Mouse (Mus musculus): ENCODE measurements around the gene Bag1.

The Bag1 gene

GRCm38 (mm10) chr4:40933694-40934093 lies 14.4 kb downstream of the Bag1 start:
- DNase-seq, result no peak

- DNase-seq, result no peak
Measured at GRCm38 (mm10) chr4:40929046-40929445, 19.0 kb downstream of the Bag1 start.

GRCm38 (mm10) chr4:40925568-40925967 lies 22.5 kb downstream of the Bag1 start:
- no peak for DNase-seq

- DNase-seq, result no peak
Measured at GRCm38 (mm10) chr4:40923087-40923651, 24.9 kb downstream of the Bag1 start.

- no peak for DNase-seq
Measured at GRCm38 (mm10) chr4:40921288-40921687, 26.8 kb downstream of the Bag1 start.

- no peak for DNase-seq
Measured at GRCm38 (mm10) chr4:40920576-40920975, 27.5 kb downstream of the Bag1 start.

- no peak for DNase-seq
Measured at GRCm38 (mm10) chr4:40919785-40920184, 28.3 kb downstream of the Bag1 start, which contains the start of gene Spink4. TSS of gene Spink4 (plus strand) at chr4:40920052.

- DNase-seq, result no peak
Measured at GRCm38 (mm10) chr4:40916592-40917155, 31.4 kb downstream of the Bag1 start.

- no peak for DNase-seq
Measured at GRCm38 (mm10) chr4:40915947-40916346, 32.1 kb downstream of the Bag1 start.

- no peak for DNase-seq
Measured at GRCm38 (mm10) chr4:40914287-40914867, 33.7 kb downstream of the Bag1 start.

- DNase-seq, result peak; percentile 6 to 29
Measured at GRCm38 (mm10) chr4:40908261-40908969, 39.7 kb downstream of the Bag1 start.

- DNase-seq, result no peak
Measured at GRCm38 (mm10) chr4:40906298-40906697, 41.8 kb downstream of the Bag1 start.

- DNase-seq, result no peak
Measured at GRCm38 (mm10) chr4:40900612-40901011, 47.5 kb downstream of the Bag1 start.

- DNase-seq, result no peak
Measured at GRCm38 (mm10) chr4:40900071-40900470, 48.0 kb downstream of the Bag1 start.

GRCm38 (mm10) chr4:40899264-40899663 lies 48.8 kb downstream of the Bag1 start:
- no peak for DNase-seq

- no peak for DNase-seq
Measured at GRCm38 (mm10) chr4:40898476-40899044, 49.5 kb downstream of the Bag1 start.

- DNase-seq, result no peak
Measured at GRCm38 (mm10) chr4:40895646-40896045, 52.4 kb downstream of the Bag1 start.

GRCm38 (mm10) chr4:40895118-40895517 lies 53.0 kb downstream of the Bag1 start:
- DNase-seq, result no peak

- DNase-seq, result no peak
Measured at GRCm38 (mm10) chr4:40891206-40891605, 56.9 kb downstream of the Bag1 start.

- no peak for DNase-seq
Measured at GRCm38 (mm10) chr4:40889983-40890382, 58.1 kb downstream of the Bag1 start.

GRCm38 (mm10) chr4:40889252-40889651 lies 58.8 kb downstream of the Bag1 start:
- DNase-seq, result no peak

GRCm38 (mm10) chr4:40888839-40889238 lies 59.3 kb downstream of the Bag1 start:
- DNase-seq, result no peak
